Mouse (Mus musculus) hindbrain, embryonic 15.5 days (tissue): ENCODE data around the gene Trim46. TPM values are rescaled to one million over a fixed set of nuclear protein-coding genes. Genes with fewer than 3 reads are reported as not detected.

Experiments used
- ATAC-seq: fragments of 200-750 bp; cut with Nextera tagmentation; 2 replicates; pipeline ENCODE4 v1.8.0; 2017; ENCODE audit warnings: low read depth, moderate number of reproducible peaks, moderate TSS enrichment; ENCODE audit not compliant: low FRiP score
- H3K27ac ChIP-seq: fragments of 300-500 bp; sonication (generic); replicated peaks from 2 replicates; pipeline ENCODE4 v1.5.1; 2015; ENCODE audit warnings: mild to moderate bottlenecking, inconsistent platforms
- H3K27me3 ChIP-seq: fragments of 300-500 bp; sonication (generic); 2 replicates; pipeline ENCODE4 v1.6.1; 2015; ENCODE audit warnings: control low read depth, inconsistent platforms
- H3K36me3 ChIP-seq: fragments of 300-500 bp; sonication (generic); 2 replicates; pipeline ENCODE4 v1.6.1; 2015; ENCODE audit warnings: control low read depth, inconsistent platforms
- H3K4me1 ChIP-seq: fragments of 300-500 bp; sonication (generic); replicated peaks from 2 replicates; pipeline ENCODE4 v1.6.1; 2015; ENCODE audit warnings: control low read depth, inconsistent platforms
- H3K4me2 ChIP-seq: fragments of 300-500 bp; sonication (generic); 2 replicates; pipeline ENCODE4 v1.6.1; 2015; ENCODE audit warnings: moderate library complexity, mild to moderate bottlenecking, inconsistent platforms
- H3K4me3 ChIP-seq: fragments of 300-500 bp; sonication (generic); 2 replicates; pipeline ENCODE4 v1.5.1; 2015; ENCODE audit warnings: mild to moderate bottlenecking, inconsistent platforms
- H3K9ac ChIP-seq: fragments of 300-500 bp; sonication (generic); 2 replicates; pipeline ENCODE4 v1.6.1; 2015; ENCODE audit warnings: inconsistent platforms
- H3K9me3 ChIP-seq: fragments of 300-500 bp; sonication (generic); 2 replicates; pipeline ENCODE4 v1.6.1; 2016; ENCODE audit warnings: control low read depth, inconsistent platforms
- WGBS: fragments of 180-500 bp; shearing (Covaris S2); methylation state at CpG from one replicate; pipeline ENCODE4 v1.1.7; 2015; 5-methylcytosine and 5-hydroxymethylcytosine counted together
- polyA plus RNA-seq: library from polyadenylated mRNA; unstranded; fragments of >200 nt; fragmentation: Nextera tagmentation; extraction: Ambion mirVana; gene quantifications from 2 replicates; pipeline ENCODE4 v1.2.1, GENCODE M21; 2015

Gene Trim46
- polyA plus RNA-seq, 1 experiment from 2014 or later = 81.6 TPM

DNA sequence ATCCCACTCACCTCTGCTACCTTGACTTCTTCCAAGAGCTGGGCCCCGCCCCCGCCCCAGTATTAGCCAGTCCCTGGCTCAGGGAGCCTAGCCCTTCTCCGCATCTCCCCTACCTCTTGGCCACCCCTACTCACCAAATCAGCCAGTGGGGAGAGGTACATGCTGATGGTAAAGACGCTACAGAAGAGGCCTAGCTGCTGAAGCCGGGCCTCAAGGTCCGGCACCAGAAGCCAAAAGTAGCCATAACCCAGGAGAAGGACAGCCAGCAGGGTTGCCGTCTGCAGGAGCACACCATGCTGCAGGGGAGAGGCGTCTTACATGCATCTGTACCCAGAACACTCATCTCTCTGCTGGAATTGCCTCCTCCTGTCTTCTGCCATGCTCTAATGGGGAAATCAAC, 22.8 kb upstream of the Trim46 start:
- Histone ChIP-seq H3K9me3 (no peaks in the 10 kb centered on the region), H3K36me3 (no peaks in the 10 kb centered on the region), H3K27ac (no peak overlapping the region), H3K4me1 (peaks cover 48% of the 10 kb centered on the region), H3K4me2 (peak overlapping the region; percentile 82), H3K4me3 (no peak overlapping the region), H3K9ac (no peak overlapping the region), H3K27me3 (no peaks in the 10 kb centered on the region)
- ATAC-seq = no peak
- WGBS = 52% methylated on average over 8 of the region's 8 CpGs

- Histone ChIP-seq H3K27ac (peak overlapping the region; percentile 84), H3K27me3 (no peaks in the 10 kb centered on the region), H3K4me2 (peak overlapping the region; percentile 92), H3K9ac (peak overlapping the region; percentile 93), H3K9me3 (no peaks in the 10 kb centered on the region), H3K4me3 (peak overlapping the region; percentile 82), H3K36me3 (no peaks in the 10 kb centered on the region), H3K4me1 (peaks cover 48% of the 10 kb centered on the region)
- under 1% methylated on average over 20 of the region's 20 CpGs for WGBS
- ATAC-seq = peak; percentile 88
Observed at GRCm38 (mm10) chr3:89266439-89266893, 20.4 kb upstream of the Trim46 start.

GRCm38 (mm10) chr3:89262417-89262816, 16.3 kb upstream of the Trim46 start:
- Histone ChIP-seq H3K9ac (no peak overlapping the region), H3K36me3 (no peaks in the 10 kb centered on the region), H3K4me2 (no peak overlapping the region), H3K27me3 (no peaks in the 10 kb centered on the region), H3K4me3 (no peak overlapping the region), H3K27ac (no peak overlapping the region), H3K4me1 (peaks cover 14% of the 10 kb centered on the region), H3K9me3 (no peaks in the 10 kb centered on the region)
- WGBS = 74% methylated on average over 10 of the region's 10 CpGs
- ATAC-seq = no peak

DNA sequence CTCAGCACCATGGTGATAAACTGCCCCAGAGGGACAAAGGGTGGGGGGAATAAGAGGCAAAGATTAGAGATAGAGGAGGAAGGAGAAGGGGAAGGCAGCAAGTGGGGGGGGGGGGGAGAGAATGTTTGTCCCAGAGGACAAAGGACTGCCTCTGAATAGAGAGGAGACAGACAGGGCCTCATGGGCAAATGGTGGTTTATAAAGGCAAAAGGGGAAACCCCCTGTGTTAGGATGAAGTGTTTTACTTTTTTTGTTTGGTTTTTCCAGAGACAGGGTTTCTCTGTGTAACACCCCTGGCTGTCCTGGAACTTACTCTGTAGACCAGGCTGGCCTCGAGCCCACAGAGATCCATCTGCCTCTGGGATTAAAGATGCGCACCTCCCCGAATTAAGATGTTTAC, 14.1 kb upstream of the Trim46 start:
- H3K4me2 ChIP-seq = no peak overlapping the region
- no peaks in the 10 kb centered on the region for H3K9me3 ChIP-seq
- H3K9ac ChIP-seq = no peak overlapping the region
- no peaks in the 10 kb centered on the region for H3K36me3 ChIP-seq
- 73% methylated on average over 3 of the region's 3 CpGs for WGBS
- no peak overlapping the region for H3K4me3 ChIP-seq
- no peaks in the 10 kb centered on the region for H3K4me1 ChIP-seq
- no peaks in the 10 kb centered on the region for H3K27me3 ChIP-seq
- ATAC-seq = no peak
- H3K27ac ChIP-seq = no peak overlapping the region

- H3K4me2 ChIP-seq = no peak within 1 kb of the TSS
- no peak for ATAC-seq
- WGBS = 50% methylated on average over 7 of the region's 7 CpGs
- H3K4me3 ChIP-seq = no peak within 1 kb of the TSS
- H3K9ac ChIP-seq = no peak within 1 kb of the TSS
- H3K4me1 ChIP-seq = no peaks in the 10 kb centered on the region
- no peak within 1 kb of the TSS for H3K27ac ChIP-seq
- H3K36me3 ChIP-seq = no peaks in the 10 kb centered on the region
- no peaks in the 10 kb centered on the region for H3K9me3 ChIP-seq
- no peaks in the 10 kb centered on the region for H3K27me3 ChIP-seq
Observed at GRCm38 (mm10) chr3:89259076-89259475, 13.0 kb upstream of the Trim46 start, which contains the start of gene Dpm3. TSS of gene Dpm3 (plus strand) at chr3:89259358.

DNA sequence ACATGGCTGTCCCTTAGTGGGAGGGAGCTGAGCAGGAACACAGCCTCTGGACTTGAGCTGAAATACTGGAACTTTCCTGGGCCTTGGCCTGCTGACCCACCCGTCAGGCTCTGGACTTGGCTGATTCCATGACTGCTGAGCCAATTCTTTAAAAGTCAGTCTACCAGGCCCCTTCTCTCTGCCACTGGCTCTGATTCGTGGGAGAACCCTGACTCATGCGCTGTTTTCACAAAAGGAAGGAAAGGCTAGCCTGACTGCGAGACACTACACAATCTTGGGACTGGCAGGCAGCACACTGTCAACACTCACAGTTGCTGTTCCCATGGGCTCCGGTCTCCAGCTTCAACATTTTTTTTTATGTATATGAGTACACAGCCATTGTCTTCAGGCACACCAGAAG, 10.1 kb upstream of the Trim46 start:
- WGBS = 87% methylated on average over 5 of the region's 5 CpGs
- Histone ChIP-seq H3K9me3 (no peaks in the 10 kb centered on the region), H3K4me1 (peaks cover 6% of the 10 kb centered on the region), H3K9ac (no peak overlapping the region), H3K4me2 (no peak overlapping the region), H3K27me3 (no peaks in the 10 kb centered on the region), H3K36me3 (no peaks in the 10 kb centered on the region), H3K4me3 (no peak overlapping the region), H3K27ac (no peak overlapping the region)
- ATAC-seq = no peak

DNA sequence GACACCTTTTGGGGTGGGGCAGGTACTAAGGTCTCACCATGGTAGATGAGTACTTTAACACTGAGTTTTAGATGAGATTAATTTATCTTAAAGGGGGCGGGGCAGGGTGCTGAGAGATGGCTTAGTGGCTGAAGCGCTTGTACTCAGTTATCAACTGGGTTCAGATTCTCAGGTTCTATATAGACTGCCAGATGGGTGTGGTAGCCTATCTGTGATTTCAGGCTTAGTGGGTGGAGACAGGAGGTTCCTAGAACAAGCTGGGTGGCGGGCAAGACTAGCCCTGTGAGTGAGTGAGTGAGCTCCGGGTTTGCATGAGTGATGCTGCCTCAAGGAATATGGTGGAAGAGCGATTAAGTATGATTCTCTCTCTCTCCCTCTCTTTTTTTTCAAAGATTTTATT, 8.9 kb upstream of the Trim46 start:
- no peak overlapping the region for H3K27ac ChIP-seq
- H3K4me1 ChIP-seq = peaks cover 14% of the 10 kb centered on the region
- ATAC-seq = no peak
- H3K9ac ChIP-seq = no peak overlapping the region
- no peaks in the 10 kb centered on the region for H3K36me3 ChIP-seq
- no peaks in the 10 kb centered on the region for H3K27me3 ChIP-seq
- WGBS = 91% methylated on average over 5 of the region's 5 CpGs
- H3K4me2 ChIP-seq = no peak overlapping the region
- H3K9me3 ChIP-seq = no peaks in the 10 kb centered on the region
- H3K4me3 ChIP-seq = no peak overlapping the region

GRCm38 (mm10) chr3:89251365-89251895, 5.3 kb upstream of the Trim46 start:
- H3K9me3 ChIP-seq = no peaks in the 10 kb centered on the region
- peak overlapping the region; percentile 35 for H3K4me2 ChIP-seq
- 0 out of 2 replicates have a peak, but pooled peaks cover 4% of the 10 kb centered on the region for H3K36me3 ChIP-seq
- ATAC-seq = 0 out of 2 replicates have a peak, but pooled peaks have one; percentile 21
- H3K4me3 ChIP-seq = no peak overlapping the region
- H3K9ac ChIP-seq = no peak overlapping the region
- H3K27me3 ChIP-seq = no peaks in the 10 kb centered on the region
- no peak overlapping the region for H3K27ac ChIP-seq
- 13% methylated on average over 17 of the region's 17 CpGs for WGBS
- H3K4me1 ChIP-seq = peaks cover 30% of the 10 kb centered on the region

GRCm38 (mm10) chr3:89250435-89251040, 4.4 kb upstream of the Trim46 start:
- Histone ChIP-seq H3K9ac (no peak overlapping the region), H3K4me2 (no peak overlapping the region), H3K27me3 (no peaks in the 10 kb centered on the region), H3K4me1 (peaks cover 35% of the 10 kb centered on the region), H3K4me3 (no peak overlapping the region), H3K9me3 (no peaks in the 10 kb centered on the region), H3K36me3 (0 out of 2 replicates have a peak, but pooled peaks cover 4% of the 10 kb centered on the region), H3K27ac (no peak overlapping the region)
- 23% methylated on average over 7 of the region's 7 CpGs for WGBS
- no peak for ATAC-seq

- Histone ChIP-seq H3K4me2 (peak overlapping the region; percentile 88), H3K9ac (peak overlapping the region; percentile 71; the same call in 1 of the 2 replicates), H3K36me3 (0 out of 2 replicates have a peak, but pooled peaks cover 4% of the 10 kb centered on the region), H3K4me1 (peaks cover 56% of the 10 kb centered on the region), H3K4me3 (peak overlapping the region; percentile 88), H3K27ac (no peak overlapping the region), H3K27me3 (no peaks in the 10 kb centered on the region), H3K9me3 (no peaks in the 10 kb centered on the region)
- 88% methylated on average over 4 of the region's 4 CpGs for WGBS
- no peak for ATAC-seq
Observed at GRCm38 (mm10) chr3:89247466-89247865, 1.4 kb upstream of the Trim46 start.

DNA sequence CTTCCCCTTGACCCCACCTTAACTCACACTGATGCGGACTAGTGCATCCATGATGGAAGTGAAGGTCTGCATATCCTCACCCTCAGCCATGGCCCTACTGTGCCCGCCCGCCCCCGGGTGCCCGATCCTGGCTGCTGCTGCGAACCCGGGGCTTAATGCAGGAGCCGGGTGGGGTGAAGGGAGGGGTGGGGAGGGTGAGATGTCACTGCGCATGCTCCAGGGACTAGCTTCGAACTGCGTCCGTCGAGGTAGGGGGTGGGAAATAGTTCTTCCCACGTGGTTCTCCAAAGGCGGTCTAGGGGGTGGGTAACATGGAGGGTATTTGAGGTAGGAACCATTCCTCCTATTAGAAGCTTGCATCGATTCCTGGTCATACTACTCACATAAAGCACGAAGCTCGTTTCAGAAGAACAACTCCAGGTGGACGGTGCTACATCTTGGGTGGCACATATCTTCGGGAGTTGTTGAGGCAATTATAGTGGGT, 379 bp downstream of the Trim46 start, which contains the start of gene Krtcap2:
Gene Krtcap2, plus strand, starts transcription at position 279 of the 484 bp plus-strand sequence.
- H3K4me1 ChIP-seq = peaks cover 51% of the 10 kb centered on the region

GRCm38 (mm10) chr3:89244982-89245687, 974 bp downstream of the Trim46 start:
- WGBS = 1% methylated on average over 17 of the region's 26 CpGs
- peak overlapping the region; percentile 71 for H3K9ac ChIP-seq

More for the DNA sequence above, 379 bp downstream of the Trim46 start, which contains the start of gene Krtcap2:
- peak within 1 kb of the TSS; percentile 71 for H3K9ac ChIP-seq
- no peaks in the 10 kb centered on the region for H3K27me3 ChIP-seq
- peaks cover 20% of the 10 kb centered on the region for H3K36me3 ChIP-seq
- H3K4me3 ChIP-seq = peak within 1 kb of the TSS; percentile 88
- H3K4me2 ChIP-seq = peak within 1 kb of the TSS; percentile 88
- ATAC-seq = peak; percentile 75
- no peaks in the 10 kb centered on the region for H3K9me3 ChIP-seq
- 2% methylated on average over 20 of the region's 20 CpGs for WGBS
- H3K27ac ChIP-seq = peak within 1 kb of the TSS; percentile 96

More at GRCm38 (mm10) chr3:89244982-89245687, 974 bp downstream of the Trim46 start:
- Histone ChIP-seq H3K9me3 (no peaks in the 10 kb centered on the region), H3K4me1 (peaks cover 47% of the 10 kb centered on the region), H3K27me3 (no peaks in the 10 kb centered on the region), H3K4me3 (peak overlapping the region; percentile 88), H3K27ac (peak overlapping the region; percentile 96), H3K4me2 (peak overlapping the region; percentile 88), H3K36me3 (peaks cover 26% of the 10 kb centered on the region)
- peak; percentile 68 for ATAC-seq
